Mouse (Mus musculus) embryonic facial prominence, embryonic 15.5 days (tissue): Measurements from ENCODE around the gene Ssrp1. TPM values are rescaled to one million over a fixed set of nuclear protein-coding genes. Genes with fewer than 3 reads are reported as not detected.

Experiments
- ATAC-seq: fragments of 200-750 bp; cut with Nextera tagmentation; 2 replicates; pipeline ENCODE4 v1.8.0; 2017; ENCODE audit warnings: low read depth, moderate TSS enrichment; ENCODE audit not compliant: insufficient number of reproducible peaks, low FRiP score, low TSS enrichment
- H3K27ac ChIP-seq: fragments of 300-500 bp; sonication (generic); replicated peaks from 2 replicates; pipeline ENCODE4 v1.5.1; 2015; ENCODE audit warnings: mild to moderate bottlenecking, inconsistent platforms
- H3K27me3 ChIP-seq: fragments of 300-500 bp; sonication (generic); 2 replicates; pipeline ENCODE4 v1.6.1; 2015; ENCODE audit warnings: inconsistent platforms
- H3K36me3 ChIP-seq: fragments of 300-500 bp; sonication (generic); 2 replicates; pipeline ENCODE4 v1.6.1; 2015; ENCODE audit warnings: mild to moderate bottlenecking, inconsistent platforms
- H3K4me1 ChIP-seq: fragments of 300-500 bp; sonication (generic); 2 replicates; pipeline ENCODE4 v1.6.1; 2015; ENCODE audit warnings: inconsistent platforms
- H3K4me2 ChIP-seq: fragments of 300-500 bp; sonication (generic); replicated peaks from 2 replicates; pipeline ENCODE4 v1.6.1; 2015; ENCODE audit warnings: mild to moderate bottlenecking, inconsistent platforms
- H3K4me3 ChIP-seq: fragments of 300-500 bp; sonication (generic); replicated peaks from 2 replicates; pipeline ENCODE4 v1.5.1; 2015; ENCODE audit warnings: mild to moderate bottlenecking, inconsistent platforms
- H3K9ac ChIP-seq: fragments of 300-500 bp; sonication (generic); 2 replicates; pipeline ENCODE4 v1.6.1; 2015; ENCODE audit warnings: inconsistent platforms
- H3K9me3 ChIP-seq: fragments of 300-500 bp; sonication (generic); replicated peaks from 2 replicates; pipeline ENCODE4 v1.6.1; 2016; ENCODE audit warnings: inconsistent platforms
- WGBS: fragments of 180-500 bp; shearing (Covaris S2); methylation state at CpG from one replicate; pipeline ENCODE4 v1.1.7; 2015; 5-methylcytosine and 5-hydroxymethylcytosine counted together
- polyA plus RNA-seq: library from polyadenylated mRNA; unstranded; fragments of >200 nt; fragmentation: Nextera tagmentation; extraction: Ambion mirVana; gene quantifications from 2 replicates; pipeline ENCODE4 v1.2.1, GENCODE M21; 2015

Ssrp1 gene
- polyA plus RNA-seq, 1 experiment from 2014 or later: 236 TPM

- Histone ChIP-seq H3K4me3 (no peak overlapping the region), H3K4me2 (no peak overlapping the region), H3K9ac (no peak overlapping the region), H3K27ac (no peak overlapping the region), H3K4me1 (peaks cover 5% of the 10 kb centered on the region; the same call in 1 of the 2 replicates), H3K36me3 (peaks cover 5% of the 10 kb centered on the region; the same call in 1 of the 2 replicates), H3K27me3 (no peaks in the 10 kb centered on the region), H3K9me3 (no peaks in the 10 kb centered on the region)
- 44% methylated on average over 11 of the region's 11 CpGs for whole genome bisulfite sequencing
- 0 out of 2 replicates have a peak, but pooled peaks have one; percentile 34 for ATAC-seq
Measured at GRCm38 (mm10) chr2:85088716-85089646, 51.9 kb downstream of the Ssrp1 start.

- Histone ChIP-seq H3K27ac (no peak overlapping the region), H3K4me3 (no peak overlapping the region), H3K9ac (no peak overlapping the region), H3K9me3 (no peaks in the 10 kb centered on the region), H3K4me1 (peaks cover 5% of the 10 kb centered on the region; the same call in 1 of the 2 replicates), H3K4me2 (no peak overlapping the region), H3K27me3 (no peaks in the 10 kb centered on the region), H3K36me3 (no peaks in the 10 kb centered on the region)
- WGBS: 98% methylated on average over 4 of the region's 4 CpGs
- ATAC-seq: no peak
Measured at GRCm38 (mm10) chr2:85091325-85091724, 54.3 kb downstream of the Ssrp1 start.

- Histone ChIP-seq H3K4me2 (no peak overlapping the region), H3K4me3 (no peak overlapping the region), H3K27me3 (no peaks in the 10 kb centered on the region), H3K36me3 (no peaks in the 10 kb centered on the region), H3K9me3 (no peaks in the 10 kb centered on the region), H3K27ac (no peak overlapping the region), H3K9ac (no peak overlapping the region), H3K4me1 (peaks cover 5% of the 10 kb centered on the region; the same call in 1 of the 2 replicates)
- WGBS: 81% methylated on average over 1 of the region's 1 CpGs
- no peak for ATAC-seq
Measured at GRCm38 (mm10) chr2:85093376-85093775, 56.3 kb downstream of the Ssrp1 start.

- Histone ChIP-seq H3K27me3 (no peaks in the 10 kb centered on the region), H3K9ac (no peak overlapping the region), H3K9me3 (no peaks in the 10 kb centered on the region), H3K27ac (no peak overlapping the region), H3K4me2 (no peak overlapping the region), H3K36me3 (no peaks in the 10 kb centered on the region), H3K4me1 (no peaks in the 10 kb centered on the region), H3K4me3 (no peak overlapping the region)
- WGBS: 57% methylated on average over 5 of the region's 5 CpGs
- ATAC-seq: no peak
Measured at GRCm38 (mm10) chr2:85095906-85096305, 58.9 kb downstream of the Ssrp1 start.

Other genes with a start within 250 kb of the Ssrp1 start
- 35.3 and 36.7 TPM in 2 replicates for gene Ube2l6, start 238.4 kb upstream of the Ssrp1 start, polyA plus RNA-seq
- gene Smtnl1, start 214.6 kb upstream of the Ssrp1 start, polyA plus RNA-seq: 0.33 and 0.53 TPM in 2 replicates
- gene Timm10, start 210.2 kb upstream of the Ssrp1 start, polyA plus RNA-seq: 45.7 and 49.7 TPM in 2 replicates
- 13.7 and 15.8 TPM in 2 replicates for gene Slc43a1, start 198.4 kb upstream of the Ssrp1 start, polyA plus RNA-seq
- gene Rtn4rl2, start 150.5 kb upstream of the Ssrp1 start, polyA plus RNA-seq: 1.1 and 2.0 TPM in 2 replicates
- 31.3 and 31.7 TPM in 2 replicates for gene Slc43a3, start 100.7 kb upstream of the Ssrp1 start, polyA plus RNA-seq
- gene Prg2, start 56.8 kb upstream of the Ssrp1 start, polyA plus RNA-seq: not detected in 2 replicates
- not detected in 2 replicates for gene Prg3, start 49.0 kb upstream of the Ssrp1 start, polyA plus RNA-seq
- 1.2 and 1.7 TPM in 2 replicates for gene P2rx3, start 228 bp downstream of the Ssrp1 start, polyA plus RNA-seq
- gene Tnks1bp1, start 10.8 kb downstream of the Ssrp1 start, polyA plus RNA-seq: 63.8 and 68.0 TPM in 2 replicates
- gene Aplnr, start 99.0 kb downstream of the Ssrp1 start, polyA plus RNA-seq: 62.5 and 64.8 TPM in 2 replicates
- 0.79 and 1.0 TPM in 2 replicates for gene Lrrc55, start 160.0 kb downstream of the Ssrp1 start, polyA plus RNA-seq